Mouse (Mus musculus): Measurements from ENCODE around the gene Acap1. TPM values are rescaled to one million over a fixed set of nuclear protein-coding genes. Genes with fewer than 3 reads are reported as not detected.

Acap1 gene
- polyA plus RNA-seq (2014; fragmentation: Illumina TruSeq; extraction: RNeasy Lipid Tissue Mini Kit (QIAGEN cat#74804); ENCODE audit: low read depth, low replicate concordance) = not detected

GRCm38 (mm10) chr11:69895291-69895690, at the start of gene Acap1:
TSS of gene Acap1 (minus strand) at chr11:69895539.

GRCm38 (mm10) chr11:69935137-69935879, 40.0 kb upstream of the Acap1 start, which contains the start of gene Ybx2:
TSS of gene Ybx2 (plus strand) at chr11:69935796.

GRCm38 (mm10) chr11:69921114-69922011, 26.0 kb upstream of the Acap1 start, which contains the start of gene Eif5a:
TSS of gene Eif5a (minus strand) at chr11:69921958.

GRCm38 (mm10) chr11:69913554-69914371, 18.4 kb upstream of the Acap1 start, which contains the start of gene Gps2:
TSS of gene Gps2 (plus strand) at chr11:69913888.

GRCm38 (mm10) chr11:69900471-69901405, 5.4 kb upstream of the Acap1 start, which contains the start of the genes 2810408A11Rik and Neurl4:
TSS of gene 2810408A11Rik (minus strand) at chr11:69900987.
TSS of gene Neurl4 (plus strand) at chr11:69901072.

DNA sequence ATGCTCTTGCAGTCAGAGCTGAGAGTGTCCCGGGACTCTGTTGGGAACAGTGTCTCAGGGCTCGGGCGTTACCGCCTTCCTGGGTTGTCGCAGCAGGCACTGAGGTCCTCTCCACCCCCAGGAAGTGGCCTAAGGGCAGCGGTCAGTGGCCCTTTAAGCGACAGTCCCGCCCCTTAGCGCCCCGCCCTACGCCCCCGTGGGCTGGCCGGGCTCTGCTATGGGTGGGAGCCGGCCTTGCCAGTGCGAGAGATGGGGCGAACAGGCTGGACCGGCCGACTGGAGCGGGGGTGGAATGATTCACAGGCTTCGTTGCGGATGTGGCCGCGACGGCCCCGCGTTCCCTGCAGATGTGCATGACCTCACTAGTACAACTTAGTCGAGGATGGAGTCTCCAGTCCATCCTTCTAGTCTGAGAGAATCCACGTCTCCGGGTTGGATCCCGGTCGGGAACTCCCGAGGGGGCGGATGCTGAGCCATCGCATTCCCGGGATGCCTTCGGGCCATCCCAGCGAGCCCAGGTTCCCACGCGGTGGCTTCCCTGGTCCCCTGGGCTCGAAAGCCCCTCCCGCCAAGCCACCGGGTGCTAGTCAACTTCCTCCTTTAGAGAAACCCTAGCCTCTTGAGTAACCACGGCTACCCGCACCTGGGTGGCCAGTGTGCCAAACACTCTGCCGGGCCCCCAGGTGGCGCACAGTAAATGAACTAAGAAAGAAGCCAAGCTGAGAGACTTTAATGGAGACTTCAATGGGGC, 14.3 kb downstream of the Acap1 start, which contains the start of gene Kctd11:
Gene Kctd11 (minus strand): TSS at position 554 of the 751 bp plus-strand sequence.

GRCm38 (mm10) chr11:69877878-69878277, 17.5 kb downstream of the Acap1 start, which contains the start of gene Tmem95:
TSS of gene Tmem95 (minus strand) at chr11:69878018.

DNA sequence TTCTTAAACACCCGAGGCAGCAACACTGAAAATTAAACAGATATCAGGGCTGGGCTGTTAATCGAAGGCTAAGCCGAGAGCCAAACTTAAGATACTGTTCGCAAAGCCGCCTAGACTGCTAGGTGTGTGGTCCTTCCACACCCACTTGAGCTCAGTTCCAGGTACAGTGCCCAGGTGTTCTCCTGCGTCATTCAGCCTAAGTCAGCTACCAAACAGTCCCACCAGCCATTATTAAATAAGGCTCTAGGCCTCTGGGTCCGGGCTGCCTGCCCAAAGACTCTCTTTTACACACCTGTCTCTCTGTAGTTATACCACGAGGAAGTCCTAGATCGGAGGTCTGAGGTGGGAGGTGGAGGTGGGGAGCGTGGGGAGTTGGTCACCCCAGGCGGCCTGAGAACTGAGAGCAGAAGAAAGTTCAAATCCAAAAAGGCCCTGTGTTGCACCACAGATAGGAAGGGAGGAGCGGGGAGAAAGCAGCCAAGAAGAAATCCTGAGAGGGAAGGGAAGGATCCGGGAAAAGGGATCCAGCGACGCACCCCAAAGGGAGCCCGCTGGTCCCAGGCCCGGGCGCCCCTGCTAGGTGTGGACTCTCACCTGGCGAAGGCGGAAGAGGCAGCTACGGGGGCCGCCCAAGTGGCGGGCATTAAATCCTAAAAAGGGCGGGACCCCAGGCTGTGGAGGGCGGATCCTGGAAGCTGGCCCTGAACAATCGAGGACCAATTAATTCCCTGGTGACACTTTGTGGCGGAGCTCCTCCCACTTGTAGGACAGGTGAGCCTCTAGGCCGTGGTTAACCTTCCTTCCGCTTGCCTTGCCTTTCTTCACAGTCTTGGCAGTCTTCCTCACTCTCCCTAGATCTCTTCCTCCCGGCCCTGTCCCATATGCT, 37.0 kb downstream of the Acap1 start, which contains the start of gene Tnk1:
Gene Tnk1 (minus strand): TSS at position 618 of the 886 bp plus-strand sequence.

GRCm38 (mm10) chr11:69846198-69846680, 49.1 kb downstream of the Acap1 start, which contains the start of gene Plscr3:
TSS of gene Plscr3 (plus strand) at chr11:69846376.

GRCm38 (mm10) chr11:69837952-69838713, 57.2 kb downstream of the Acap1 start, which contains the start of gene Tmem256:
TSS of gene Tmem256 (plus strand) at chr11:69838514.

GRCm38 (mm10) chr11:69837604-69837951, 57.8 kb downstream of the Acap1 start, which contains the start of gene Nlgn2:
TSS of gene Nlgn2 (minus strand) at chr11:69837784.

Other genes with a start within 250 kb of the Acap1 start
- gene Sox15, start 240.2 kb downstream of the Acap1 start, polyA plus RNA-seq (2014; fragmentation: Illumina TruSeq; extraction: RNeasy Lipid Tissue Mini Kit (QIAGEN cat#74804); ENCODE audit: low read depth, low replicate concordance) = not detected
- gene Mpdu1, start 232.9 kb downstream of the Acap1 start, polyA plus RNA-seq (2014; fragmentation: Illumina TruSeq; extraction: RNeasy Lipid Tissue Mini Kit (QIAGEN cat#74804); ENCODE audit: low read depth, low replicate concordance) = 23.0 TPM
- 4.0 TPM for gene Cd68, start 229.4 kb downstream of the Acap1 start, polyA plus RNA-seq (2014; fragmentation: Illumina TruSeq; extraction: RNeasy Lipid Tissue Mini Kit (QIAGEN cat#74804); ENCODE audit: low read depth, low replicate concordance)
- gene Eif4a1, start 223.1 kb downstream of the Acap1 start, polyA plus RNA-seq (2014; fragmentation: Illumina TruSeq; extraction: RNeasy Lipid Tissue Mini Kit (QIAGEN cat#74804); ENCODE audit: low read depth, low replicate concordance) = 617 TPM
- gene Senp3, start 213.5 kb downstream of the Acap1 start, polyA plus RNA-seq (2014; fragmentation: Illumina TruSeq; extraction: RNeasy Lipid Tissue Mini Kit (QIAGEN cat#74804); ENCODE audit: low read depth, low replicate concordance) = 56.8 TPM
- 8.3 TPM for gene Tnfsf13, start 209.8 kb downstream of the Acap1 start, polyA plus RNA-seq (2014; fragmentation: Illumina TruSeq; extraction: RNeasy Lipid Tissue Mini Kit (QIAGEN cat#74804); ENCODE audit: low read depth, low replicate concordance)
- gene Tnfsf12, start 199.7 kb downstream of the Acap1 start, polyA plus RNA-seq (2014; fragmentation: Illumina TruSeq; extraction: RNeasy Lipid Tissue Mini Kit (QIAGEN cat#74804); ENCODE audit: low read depth, low replicate concordance) = 2.2 TPM
- 1.6 TPM for gene Tnfsfm13, start 199.4 kb downstream of the Acap1 start, polyA plus RNA-seq (2014; fragmentation: Illumina TruSeq; extraction: RNeasy Lipid Tissue Mini Kit (QIAGEN cat#74804); ENCODE audit: low read depth, low replicate concordance)
- gene Polr2a, start 136.9 kb downstream of the Acap1 start, polyA plus RNA-seq (2014; fragmentation: Illumina TruSeq; extraction: RNeasy Lipid Tissue Mini Kit (QIAGEN cat#74804); ENCODE audit: low read depth, low replicate concordance) = 37.7 TPM
- not detected for gene Slc35g3, start 133.6 kb downstream of the Acap1 start, polyA plus RNA-seq (2014; fragmentation: Illumina TruSeq; extraction: RNeasy Lipid Tissue Mini Kit (QIAGEN cat#74804); ENCODE audit: low read depth, low replicate concordance)
- 35.4 TPM for gene Zbtb4, start 129.6 kb downstream of the Acap1 start, polyA plus RNA-seq (2014; fragmentation: Illumina TruSeq; extraction: RNeasy Lipid Tissue Mini Kit (QIAGEN cat#74804); ENCODE audit: low read depth, low replicate concordance)
- 1.3 TPM for gene Chrnb1, start 99.6 kb downstream of the Acap1 start, polyA plus RNA-seq (2014; fragmentation: Illumina TruSeq; extraction: RNeasy Lipid Tissue Mini Kit (QIAGEN cat#74804); ENCODE audit: low read depth, low replicate concordance)
- gene Fgf11, start 93.7 kb downstream of the Acap1 start, polyA plus RNA-seq (2014; fragmentation: Illumina TruSeq; extraction: RNeasy Lipid Tissue Mini Kit (QIAGEN cat#74804); ENCODE audit: low read depth, low replicate concordance) = 5.0 TPM
- not detected for gene Tmem102, start 89.9 kb downstream of the Acap1 start, polyA plus RNA-seq (2014; fragmentation: Illumina TruSeq; extraction: RNeasy Lipid Tissue Mini Kit (QIAGEN cat#74804); ENCODE audit: low read depth, low replicate concordance)
- gene Gm39566, start 80.2 kb downstream of the Acap1 start, polyA plus RNA-seq (2014; fragmentation: Illumina TruSeq; extraction: RNeasy Lipid Tissue Mini Kit (QIAGEN cat#74804); ENCODE audit: low read depth, low replicate concordance) = not detected
- not detected for gene Spem2, start 77.1 kb downstream of the Acap1 start, polyA plus RNA-seq (2014; fragmentation: Illumina TruSeq; extraction: RNeasy Lipid Tissue Mini Kit (QIAGEN cat#74804); ENCODE audit: low read depth, low replicate concordance)
- gene Spem1, start 73.4 kb downstream of the Acap1 start, polyA plus RNA-seq (2014; fragmentation: Illumina TruSeq; extraction: RNeasy Lipid Tissue Mini Kit (QIAGEN cat#74804); ENCODE audit: low read depth, low replicate concordance) = not detected
- 1.5 TPM for gene Nlgn2, start 57.8 kb downstream of the Acap1 start, polyA plus RNA-seq (2014; fragmentation: Illumina TruSeq; extraction: RNeasy Lipid Tissue Mini Kit (QIAGEN cat#74804); ENCODE audit: low read depth, low replicate concordance)
- gene Tmem256, start 57.0 kb downstream of the Acap1 start, polyA plus RNA-seq (2014; fragmentation: Illumina TruSeq; extraction: RNeasy Lipid Tissue Mini Kit (QIAGEN cat#74804); ENCODE audit: low read depth, low replicate concordance) = 24.3 TPM
- gene Plscr3, start 49.2 kb downstream of the Acap1 start, polyA plus RNA-seq (2014; fragmentation: Illumina TruSeq; extraction: RNeasy Lipid Tissue Mini Kit (QIAGEN cat#74804); ENCODE audit: low read depth, low replicate concordance) = 1.6 TPM
- not detected for gene Tnk1, start 36.8 kb downstream of the Acap1 start, polyA plus RNA-seq (2014; fragmentation: Illumina TruSeq; extraction: RNeasy Lipid Tissue Mini Kit (QIAGEN cat#74804); ENCODE audit: low read depth, low replicate concordance)
- not detected for gene Tmem95, start 17.5 kb downstream of the Acap1 start, polyA plus RNA-seq (2014; fragmentation: Illumina TruSeq; extraction: RNeasy Lipid Tissue Mini Kit (QIAGEN cat#74804); ENCODE audit: low read depth, low replicate concordance)
- gene Kctd11, start 14.1 kb downstream of the Acap1 start, polyA plus RNA-seq (2014; fragmentation: Illumina TruSeq; extraction: RNeasy Lipid Tissue Mini Kit (QIAGEN cat#74804); ENCODE audit: low read depth, low replicate concordance) = 2.4 TPM
- gene 2810408A11Rik, start 5.4 kb upstream of the Acap1 start, polyA plus RNA-seq (2014; fragmentation: Illumina TruSeq; extraction: RNeasy Lipid Tissue Mini Kit (QIAGEN cat#74804); ENCODE audit: low read depth, low replicate concordance) = not detected
- gene Neurl4, start 5.5 kb upstream of the Acap1 start, polyA plus RNA-seq (2014; fragmentation: Illumina TruSeq; extraction: RNeasy Lipid Tissue Mini Kit (QIAGEN cat#74804); ENCODE audit: low read depth, low replicate concordance) = 3.1 TPM
- gene Gps2, start 18.3 kb upstream of the Acap1 start, polyA plus RNA-seq (2014; fragmentation: Illumina TruSeq; extraction: RNeasy Lipid Tissue Mini Kit (QIAGEN cat#74804); ENCODE audit: low read depth, low replicate concordance) = 22.9 TPM
- 242 TPM for gene Eif5a, start 26.4 kb upstream of the Acap1 start, polyA plus RNA-seq (2014; fragmentation: Illumina TruSeq; extraction: RNeasy Lipid Tissue Mini Kit (QIAGEN cat#74804); ENCODE audit: low read depth, low replicate concordance)
- 1.4 TPM for gene Ybx2, start 40.3 kb upstream of the Acap1 start, polyA plus RNA-seq (2014; fragmentation: Illumina TruSeq; extraction: RNeasy Lipid Tissue Mini Kit (QIAGEN cat#74804); ENCODE audit: low read depth, low replicate concordance)
- gene Slc2a4, start 52.6 kb upstream of the Acap1 start, polyA plus RNA-seq (2014; fragmentation: Illumina TruSeq; extraction: RNeasy Lipid Tissue Mini Kit (QIAGEN cat#74804); ENCODE audit: low read depth, low replicate concordance) = 2.4 TPM
- not detected for gene Cldn7, start 69.2 kb upstream of the Acap1 start, polyA plus RNA-seq (2014; fragmentation: Illumina TruSeq; extraction: RNeasy Lipid Tissue Mini Kit (QIAGEN cat#74804); ENCODE audit: low read depth, low replicate concordance)
- gene Ctdnep1, start 85.6 kb upstream of the Acap1 start, polyA plus RNA-seq (2014; fragmentation: Illumina TruSeq; extraction: RNeasy Lipid Tissue Mini Kit (QIAGEN cat#74804); ENCODE audit: low read depth, low replicate concordance) = 46.8 TPM
- 17.4 TPM for gene Elp5, start 87.0 kb upstream of the Acap1 start, polyA plus RNA-seq (2014; fragmentation: Illumina TruSeq; extraction: RNeasy Lipid Tissue Mini Kit (QIAGEN cat#74804); ENCODE audit: low read depth, low replicate concordance)
- 525 TPM for gene Gabarap, start 95.6 kb upstream of the Acap1 start, polyA plus RNA-seq (2014; fragmentation: Illumina TruSeq; extraction: RNeasy Lipid Tissue Mini Kit (QIAGEN cat#74804); ENCODE audit: low read depth, low replicate concordance)
- gene Phf23, start 100.2 kb upstream of the Acap1 start, polyA plus RNA-seq (2014; fragmentation: Illumina TruSeq; extraction: RNeasy Lipid Tissue Mini Kit (QIAGEN cat#74804); ENCODE audit: low read depth, low replicate concordance) = 20.2 TPM
- 0.76 TPM for gene Dvl2, start 105.1 kb upstream of the Acap1 start, polyA plus RNA-seq (2014; fragmentation: Illumina TruSeq; extraction: RNeasy Lipid Tissue Mini Kit (QIAGEN cat#74804); ENCODE audit: low read depth, low replicate concordance)
- gene Acadvl, start 119.9 kb upstream of the Acap1 start, polyA plus RNA-seq (2014; fragmentation: Illumina TruSeq; extraction: RNeasy Lipid Tissue Mini Kit (QIAGEN cat#74804); ENCODE audit: low read depth, low replicate concordance) = 27.3 TPM
- 1.6 TPM for gene Dlg4, start 121.4 kb upstream of the Acap1 start, polyA plus RNA-seq (2014; fragmentation: Illumina TruSeq; extraction: RNeasy Lipid Tissue Mini Kit (QIAGEN cat#74804); ENCODE audit: low read depth, low replicate concordance)
- not detected for gene Asgr1, start 158.5 kb upstream of the Acap1 start, polyA plus RNA-seq (2014; fragmentation: Illumina TruSeq; extraction: RNeasy Lipid Tissue Mini Kit (QIAGEN cat#74804); ENCODE audit: low read depth, low replicate concordance)
- not detected for gene Asgr2, start 197.1 kb upstream of the Acap1 start, polyA plus RNA-seq (2014; fragmentation: Illumina TruSeq; extraction: RNeasy Lipid Tissue Mini Kit (QIAGEN cat#74804); ENCODE audit: low read depth, low replicate concordance)
- gene Mgl2, start 234.8 kb upstream of the Acap1 start, polyA plus RNA-seq (2014; fragmentation: Illumina TruSeq; extraction: RNeasy Lipid Tissue Mini Kit (QIAGEN cat#74804); ENCODE audit: low read depth, low replicate concordance) = 2.5 TPM

All from adrenal gland, adult 10 weeks (tissue).